Mouse (Mus musculus) B cell, adult 2 months (primary cell): Measurements from ENCODE around the gene Poldip3.
"Not testable (repeated sequence)": the region's sequence is repeated elsewhere in the genome, so short reads cannot be mapped to it uniquely, and the experiment has no call there.

Source experiments
- DNase-seq, 2 experiments: peaks; one replicate each; pipeline ENCODE4 v3.0.0; 2022

Poldip3 gene

GRCm38 (mm10) chr15:83164971-83165471, 15.8 kb upstream of the Poldip3 start:
- no peak for DNase-seq

GRCm38 (mm10) chr15:83162818-83163485, 13.8 kb upstream of the Poldip3 start:
- DNase-seq, result no peak

- DNase-seq, result no peak
These were observed 12.8 kb upstream of the Poldip3 start for GRCm38 (mm10) chr15:83162001-83162400.

- no peak for DNase-seq
These were observed 12.0 kb upstream of the Poldip3 start for GRCm38 (mm10) chr15:83161062-83161748.

- DNase-seq, result no peak
These were observed 11.4 kb upstream of the Poldip3 start for GRCm38 (mm10) chr15:83160561-83160960.

GRCm38 (mm10) chr15:83159823-83160222, 10.6 kb upstream of the Poldip3 start:
- DNase-seq, result no peak

DNA sequence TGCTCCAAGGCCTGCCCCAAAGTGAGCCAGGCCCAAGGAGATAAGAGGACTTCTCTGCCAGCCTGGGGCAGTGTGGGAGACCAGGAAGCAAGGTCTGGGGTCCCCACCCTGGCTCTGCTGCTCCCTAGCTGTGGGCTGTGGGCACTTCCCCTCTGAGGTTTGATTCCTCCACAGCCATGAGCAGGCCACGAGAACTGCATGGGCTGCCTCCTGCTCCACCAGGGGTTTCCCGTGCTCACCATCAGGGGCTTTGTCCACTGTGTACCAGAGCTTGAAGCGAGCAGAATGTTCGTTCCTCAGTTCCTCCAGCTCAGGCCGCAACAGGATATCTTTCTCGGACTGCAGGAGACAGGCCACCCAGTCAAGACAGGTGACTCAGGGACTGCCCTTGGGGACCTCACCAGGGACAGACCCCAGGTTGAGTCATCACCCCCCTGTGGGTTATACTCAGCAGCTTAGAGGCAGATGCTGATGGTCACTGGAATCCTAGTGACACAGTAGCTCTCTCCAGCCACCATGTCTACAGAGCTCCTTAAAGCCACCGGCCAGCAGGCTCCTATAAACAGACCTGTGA, 9.5 kb upstream of the Poldip3 start:
- no peak for DNase-seq

DNA sequence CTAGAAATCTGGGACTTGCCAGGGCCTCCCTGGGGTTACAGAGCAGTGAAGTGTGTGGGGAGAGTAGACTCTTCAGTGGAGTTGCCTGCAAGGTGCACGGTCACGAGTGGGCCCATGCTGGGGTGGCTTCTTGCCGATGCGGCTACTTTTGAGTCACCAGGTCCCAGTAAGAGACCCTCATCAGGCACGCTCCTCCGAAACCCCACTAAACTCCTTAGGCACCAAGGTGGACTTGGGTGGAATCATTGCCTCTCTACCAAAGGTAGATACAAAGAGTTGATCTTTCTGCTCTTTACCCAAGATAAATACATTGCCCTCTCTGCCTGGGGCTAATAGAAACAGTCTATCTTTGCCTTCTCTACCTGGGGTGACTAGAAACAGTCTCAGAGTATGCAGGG, 8.5 kb upstream of the Poldip3 start:
- DNase-seq, result no peak

DNA sequence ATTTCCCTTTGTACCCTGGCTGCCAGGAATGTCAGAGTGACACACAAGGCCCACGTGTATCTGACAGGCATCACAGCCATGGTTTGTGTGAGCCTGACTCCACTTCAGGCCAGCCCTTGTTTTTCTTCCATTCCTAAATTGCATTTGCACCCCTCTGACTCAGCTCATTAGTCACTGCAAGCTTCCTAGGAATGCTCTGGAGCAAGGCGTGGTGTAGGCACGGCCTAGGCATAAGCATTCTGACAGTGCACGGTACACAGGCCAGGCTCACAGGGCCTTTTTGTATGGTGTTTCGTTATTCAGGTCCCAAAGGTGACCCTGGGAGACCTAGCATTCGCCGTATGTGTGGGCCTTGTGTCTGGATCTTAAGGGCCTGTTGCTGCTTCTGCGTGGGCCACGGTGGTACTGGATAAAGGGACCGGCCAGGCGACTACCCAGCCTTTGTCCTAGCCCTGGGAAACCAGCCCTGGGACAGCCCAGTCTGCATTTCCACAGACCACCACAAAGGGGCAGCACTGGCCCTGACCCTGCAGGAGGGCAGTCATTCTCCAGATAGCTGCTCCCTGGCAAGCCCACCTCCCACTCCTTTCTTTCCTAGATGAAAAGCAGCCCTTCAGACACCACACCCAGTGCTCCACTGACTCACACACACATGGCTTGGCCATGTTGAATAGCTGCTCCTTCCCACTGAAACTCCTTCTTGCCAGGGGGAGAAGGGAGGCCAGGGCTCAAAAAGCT, 7.9 kb upstream of the Poldip3 start:
- peak; percentile 73 to 75 for DNase-seq

DNA sequence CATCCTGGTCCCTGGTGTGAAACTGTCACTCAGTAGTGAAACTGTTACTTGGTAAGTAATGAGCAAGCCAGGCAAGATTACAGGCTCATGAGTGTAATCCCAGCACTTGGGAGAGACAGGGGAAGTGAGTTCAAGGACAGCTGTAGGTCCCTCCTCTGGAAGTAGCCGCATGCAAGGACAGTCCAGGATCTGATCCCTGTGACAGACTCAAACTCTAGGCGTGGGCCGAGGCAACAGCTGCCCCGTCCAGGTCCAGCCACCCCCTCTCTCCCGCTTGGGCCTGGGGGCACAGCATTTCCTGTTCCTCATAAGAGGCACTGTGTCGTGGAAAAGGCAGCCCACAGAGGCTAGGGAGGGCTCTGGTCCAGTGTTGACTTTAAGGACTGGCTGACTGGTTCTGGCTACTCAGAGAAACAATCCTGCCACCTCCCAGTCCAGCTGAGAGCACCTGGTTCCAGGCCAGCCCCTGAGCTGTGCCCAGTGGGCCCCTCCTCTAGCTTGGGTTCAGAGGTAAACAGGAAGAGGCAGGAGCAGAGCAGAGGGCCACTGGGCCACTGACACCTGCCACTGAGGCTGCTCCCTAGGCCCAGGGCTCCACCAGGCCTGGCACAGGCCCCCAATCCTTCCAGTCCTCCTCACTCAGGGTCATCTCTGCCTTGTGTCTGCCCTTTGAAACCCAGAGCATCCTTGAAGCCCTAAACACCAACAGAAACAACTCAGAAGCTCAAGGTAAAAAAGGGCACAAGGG, 6.7 kb upstream of the Poldip3 start:
- no peak for DNase-seq

GRCm38 (mm10) chr15:83154309-83154708, 5.1 kb upstream of the Poldip3 start:
- no peak for DNase-seq

DNA sequence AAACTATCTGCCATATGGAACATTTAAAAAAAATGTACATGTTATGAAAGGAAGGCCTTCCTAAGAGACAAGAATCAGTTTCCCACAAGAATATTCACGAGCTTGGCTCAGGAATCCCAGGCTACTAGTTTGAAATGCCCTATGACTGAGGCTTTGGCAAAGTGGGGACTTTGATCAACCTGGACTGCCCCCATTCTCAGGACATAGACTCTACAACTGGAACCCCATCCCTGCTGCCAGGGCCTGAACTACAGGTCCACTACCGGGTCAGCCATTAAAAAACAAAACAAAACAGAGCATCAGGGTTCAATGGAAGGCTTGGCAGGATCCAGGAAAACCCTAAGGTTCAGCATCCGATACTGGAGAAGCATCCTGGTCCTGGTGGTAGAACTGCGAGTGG, 1.5 kb upstream of the Poldip3 start:
- DNase-seq, result no peak

GRCm38 (mm10) chr15:83150073-83150442, 874 bp upstream of the Poldip3 start:
- DNase-seq, result no peak

DNA sequence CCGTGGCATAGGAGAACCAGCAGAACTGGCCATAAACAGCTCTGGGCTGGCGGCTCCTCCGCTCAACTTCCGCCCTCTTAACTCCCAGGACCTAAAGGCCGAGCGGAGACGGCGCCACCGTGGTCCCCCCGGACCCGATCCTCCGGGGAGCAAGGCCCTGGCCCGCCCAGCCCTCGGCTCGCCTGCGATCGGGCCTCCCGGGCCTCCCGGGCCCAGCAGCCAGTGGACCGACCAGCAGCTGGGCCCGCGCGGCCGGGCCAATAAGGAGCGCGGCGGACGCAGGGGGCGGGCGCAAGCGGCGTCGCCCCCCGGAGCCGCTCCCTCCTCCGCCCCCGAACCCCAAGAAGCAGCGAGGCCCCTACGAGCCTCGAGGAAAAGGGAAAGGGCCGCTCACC, 386 bp downstream of the Poldip3 start:
- DNase-seq, result no peak

- no peak for DNase-seq
These were observed 789 bp downstream of the Poldip3 start for GRCm38 (mm10) chr15:83148395-83148794.

GRCm38 (mm10) chr15:83145541-83145940, 3.6 kb downstream of the Poldip3 start:
- peak; percentile 37 to 40 for DNase-seq

GRCm38 (mm10) chr15:83142861-83143260, 6.3 kb downstream of the Poldip3 start:
- DNase-seq, result no peak

- no peak for DNase-seq
These were observed 13.5 kb downstream of the Poldip3 start for GRCm38 (mm10) chr15:83135654-83136053.

DNA sequence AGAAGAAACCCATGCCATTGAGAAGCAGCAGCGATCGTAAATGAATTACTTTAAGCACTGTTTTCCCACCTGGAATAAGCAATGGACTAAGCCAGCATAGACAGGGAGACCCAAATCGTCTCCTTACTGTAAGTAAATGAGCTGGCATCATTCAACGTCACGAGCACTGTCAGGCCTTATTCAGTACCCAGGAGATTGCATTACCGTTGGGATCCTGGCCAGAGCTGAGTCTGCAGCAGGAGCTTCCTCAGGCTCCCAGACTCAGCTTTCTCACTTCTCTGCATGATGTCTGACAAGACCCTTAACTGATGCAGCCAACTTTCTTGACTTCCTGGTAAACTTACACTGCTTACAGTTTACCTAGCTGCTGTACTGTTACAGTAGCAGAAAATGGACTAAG, 14.5 kb downstream of the Poldip3 start:
- DNase-seq, result no peak

GRCm38 (mm10) chr15:83129530-83130231, 19.5 kb downstream of the Poldip3 start:
- no peak for DNase-seq

DNA sequence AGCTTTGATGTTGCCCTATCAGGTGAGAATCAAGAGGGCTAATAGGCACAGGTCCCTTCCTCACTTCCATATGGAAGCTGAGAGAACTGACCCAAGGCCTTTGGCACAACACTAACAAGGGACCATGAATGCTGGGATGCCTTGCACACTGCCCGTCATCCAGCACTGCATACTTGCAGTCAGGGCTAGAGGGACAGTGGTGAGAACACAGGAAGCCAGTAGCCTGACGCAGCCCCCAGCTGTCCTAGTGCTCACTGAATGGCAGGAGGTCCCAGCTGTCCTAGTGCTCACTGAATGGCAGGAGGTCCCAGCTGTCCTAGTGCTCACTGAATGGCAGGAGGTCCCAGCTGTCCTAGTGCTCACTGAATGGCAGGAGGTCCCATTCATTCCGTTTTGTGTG, 22.1 kb downstream of the Poldip3 start:
- DNase-seq, result not testable (repeated sequence)

- no peak for DNase-seq
These were observed 22.6 kb downstream of the Poldip3 start for GRCm38 (mm10) chr15:83126582-83126981.
